Mouse (Mus musculus): ENCODE results near the gene Nup214.

GRCm38 (mm10) chr2:32058241-32058640 is 84.0 kb downstream of the Nup214 start:
- TF ChIP-seq EP300 (IDR thresholded peaks at IDR 0.05; ENCODE audit: low read depth) (no peak), CTCF (IDR thresholded peaks at IDR 0.05; ENCODE audit: low read depth) (no peak)

Measured in liver, embryonic 14.5 days (tissue).